Mouse (Mus musculus): ENCODE data around the gene Eno1.

Gene Eno1

GRCm38 (mm10) chr4:150236521-150237481 lies at the start of gene Eno1:
TSS of gene Eno1 (plus strand) at chr4:150236721.
- DNase-seq (ENCODE audit: low read depth, low spot score), result peak; percentile 95

GRCm38 (mm10) chr4:150188236-150188635 lies 48.3 kb upstream of the Eno1 start:
- no peak for DNase-seq (ENCODE audit: low read depth, low spot score)

GRCm38 (mm10) chr4:150192199-150192598 lies 44.3 kb upstream of the Eno1 start:
- no peak for DNase-seq (ENCODE audit: low read depth, low spot score)

GRCm38 (mm10) chr4:150193915-150194314 lies 42.6 kb upstream of the Eno1 start:
- no peak for DNase-seq (ENCODE audit: low read depth, low spot score)

- DNase-seq (ENCODE audit: low read depth, low spot score), result no peak
Observed at GRCm38 (mm10) chr4:150198268-150198667, 38.3 kb upstream of the Eno1 start.

- no peak for DNase-seq (ENCODE audit: low read depth, low spot score)
Observed at GRCm38 (mm10) chr4:150201232-150201631, 35.3 kb upstream of the Eno1 start, which contains the start of gene Car6. TSS of gene Car6 (minus strand) at chr4:150201332.

- DNase-seq (ENCODE audit: low read depth, low spot score), result no peak
Observed at GRCm38 (mm10) chr4:150202702-150203101, 33.8 kb upstream of the Eno1 start.

GRCm38 (mm10) chr4:150204877-150205276 lies 31.6 kb upstream of the Eno1 start:
- DNase-seq (ENCODE audit: low read depth, low spot score), result no peak

GRCm38 (mm10) chr4:150209751-150210150 lies 26.8 kb upstream of the Eno1 start:
- no peak for DNase-seq (ENCODE audit: low read depth, low spot score)

- no peak for DNase-seq (ENCODE audit: low read depth, low spot score)
Observed at GRCm38 (mm10) chr4:150210306-150210705, 26.2 kb upstream of the Eno1 start.

- DNase-seq (ENCODE audit: low read depth, low spot score), result no peak
Observed at GRCm38 (mm10) chr4:150211930-150212552, 24.5 kb upstream of the Eno1 start.

GRCm38 (mm10) chr4:150212553-150212971 lies 24.0 kb upstream of the Eno1 start:
- DNase-seq (ENCODE audit: low read depth, low spot score), result peak; percentile 73

- no peak for DNase-seq (ENCODE audit: low read depth, low spot score)
Observed at GRCm38 (mm10) chr4:150213910-150214309, 22.6 kb upstream of the Eno1 start.

- DNase-seq (ENCODE audit: low read depth, low spot score), result no peak
Observed at GRCm38 (mm10) chr4:150216423-150216822, 20.1 kb upstream of the Eno1 start.

- no peak for DNase-seq (ENCODE audit: low read depth, low spot score)
Observed at GRCm38 (mm10) chr4:150217042-150217554, 19.4 kb upstream of the Eno1 start.

- no peak for DNase-seq (ENCODE audit: low read depth, low spot score)
Observed at GRCm38 (mm10) chr4:150217935-150218334, 18.6 kb upstream of the Eno1 start.

GRCm38 (mm10) chr4:150219501-150220292 lies 16.8 kb upstream of the Eno1 start:
- no peak for DNase-seq (ENCODE audit: low read depth, low spot score)

GRCm38 (mm10) chr4:150220584-150220983 lies 15.9 kb upstream of the Eno1 start:
- no peak for DNase-seq (ENCODE audit: low read depth, low spot score)

GRCm38 (mm10) chr4:150221017-150221640 lies 15.4 kb upstream of the Eno1 start:
- no peak for DNase-seq (ENCODE audit: low read depth, low spot score)

GRCm38 (mm10) chr4:150223830-150224229 lies 12.7 kb upstream of the Eno1 start:
- no peak for DNase-seq (ENCODE audit: low read depth, low spot score)

GRCm38 (mm10) chr4:150225700-150226099 lies 10.8 kb upstream of the Eno1 start:
- DNase-seq (ENCODE audit: low read depth, low spot score), result no peak

All from WW6 (cell line).